Mouse (Mus musculus): ENCODE data around the gene Snx5. TPM values are rescaled to one million over a fixed set of nuclear protein-coding genes. Genes with fewer than 3 reads are reported as not detected.
A peak's percentile ranks its signal among the peaks of the same experiment; 100 is the strongest.

Gene Snx5
- polyA plus RNA-seq, 1 experiment from 2014 or later, result 105 TPM

DNA sequence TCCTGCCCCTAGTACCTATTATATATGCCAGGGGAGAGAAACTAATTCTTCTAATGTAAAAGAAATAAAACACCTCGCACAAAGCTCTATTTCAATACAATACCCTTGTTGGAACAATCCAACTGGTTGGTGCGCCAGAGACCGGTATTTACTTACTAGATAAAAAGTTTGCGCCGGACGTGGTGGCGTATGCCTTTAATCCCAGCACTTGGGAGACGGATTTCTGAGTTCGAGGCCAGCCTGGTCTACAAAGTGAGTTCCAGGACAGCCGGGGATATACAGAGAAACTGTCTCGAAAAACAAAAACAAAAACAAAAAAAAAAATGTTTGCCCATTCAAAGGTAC lies 1.4 kb downstream of the Snx5 start:
- Histone ChIP-seq H3K9ac (ENCODE audit: low read length) (peak overlapping the region; percentile 98), H3K4me2 (peak overlapping the region; percentile 69), H3K4me1 (ENCODE audit: control insufficient read depth, insufficient read depth, low read length) (peaks cover 16% of the 10 kb centered on the region), H3K27me3 (ENCODE audit: control insufficient read depth, insufficient read depth, low read length) (no peaks in the 10 kb centered on the region), H3K9me3 (ENCODE audit: control insufficient read depth, low read length) (no peaks in the 10 kb centered on the region), H3K27ac (ENCODE audit: low read depth, low read length) (no peak overlapping the region), H3K4me3 (ENCODE audit: low read depth, low read length) (peak overlapping the region; percentile 88), H3K36me3 (ENCODE audit: control insufficient read depth, insufficient read depth, low read length) (no peaks in the 10 kb centered on the region; the same call in 1 of the 2 replicates)
- no peak for ATAC-seq (ENCODE audit: low FRiP score)
- under 1% methylated on average over 11 of the region's 11 CpGs for WGBS
- DNase-seq (ENCODE audit: low spot score, missing footprints), result no peak

DNA sequence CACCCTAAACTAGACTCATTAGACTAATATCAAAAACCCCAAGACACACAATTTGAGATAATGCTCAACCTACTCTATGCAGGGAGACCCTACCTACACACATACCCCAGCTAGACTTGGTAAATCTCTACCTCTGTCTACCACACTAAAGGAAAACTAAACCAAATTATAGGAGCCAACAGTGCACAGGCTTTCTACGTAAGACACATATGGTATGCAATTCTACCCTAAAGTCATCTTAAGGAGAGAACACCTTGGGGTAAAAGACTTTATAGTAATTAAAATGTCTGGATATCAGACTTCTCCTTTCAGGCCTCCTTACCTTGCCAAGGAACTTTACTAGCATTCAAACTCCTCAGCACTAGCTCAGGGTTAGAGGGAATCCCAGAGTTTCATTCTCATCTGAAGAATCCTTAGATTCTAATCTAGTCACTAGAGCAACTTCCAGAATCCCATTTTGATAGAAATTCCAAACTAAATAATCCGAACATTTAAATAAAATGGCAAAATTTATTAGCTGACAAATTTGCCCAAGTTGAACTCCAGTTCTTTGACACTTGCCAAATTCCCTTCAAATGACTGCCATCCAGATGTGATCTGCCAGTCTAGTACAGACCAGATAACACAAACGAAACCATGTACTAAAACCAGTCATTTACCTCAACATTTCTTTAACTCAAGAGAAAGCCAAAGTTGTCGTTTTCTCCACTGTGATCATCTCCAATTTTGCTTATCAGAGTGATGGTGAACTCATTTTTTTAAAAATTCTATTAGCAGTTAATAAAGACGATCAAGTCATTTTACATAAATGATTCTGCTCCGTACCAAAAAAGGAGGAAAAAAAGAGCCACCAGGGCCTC lies 2.0 kb downstream of the Snx5 start:
- Histone ChIP-seq H3K4me3 (ENCODE audit: low read depth, low read length) (peak overlapping the region; percentile 88), H3K36me3 (ENCODE audit: control insufficient read depth, insufficient read depth, low read length) (no peaks in the 10 kb centered on the region; the same call in 1 of the 2 replicates), H3K27ac (ENCODE audit: low read depth, low read length) (no peak overlapping the region), H3K4me1 (ENCODE audit: control insufficient read depth, insufficient read depth, low read length) (peaks cover 16% of the 10 kb centered on the region), H3K4me2 (peak overlapping the region; percentile 69), H3K9ac (ENCODE audit: low read length) (peak overlapping the region; percentile 98), H3K9me3 (ENCODE audit: control insufficient read depth, low read length) (no peaks in the 10 kb centered on the region), H3K27me3 (ENCODE audit: control insufficient read depth, insufficient read depth, low read length) (no peaks in the 10 kb centered on the region)
- WGBS, result 7% methylated on average over 6 of the region's 6 CpGs
- no peak for ATAC-seq (ENCODE audit: low FRiP score)
- peak; percentile 82 for DNase-seq (ENCODE audit: low spot score, missing footprints)

DNA sequence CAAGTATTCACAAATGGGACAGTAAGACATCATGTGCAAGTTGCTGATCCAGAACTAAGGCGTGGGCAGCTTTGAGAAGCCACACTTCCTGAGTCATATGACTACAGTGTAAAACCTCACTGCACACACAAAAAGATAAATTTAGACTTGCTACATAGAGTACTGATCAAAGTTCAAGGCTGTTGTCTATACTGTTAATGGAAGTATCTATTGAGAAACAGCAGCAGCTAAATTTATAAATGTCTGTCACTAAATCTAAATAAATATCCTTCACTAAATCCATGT lies 3.0 kb downstream of the Snx5 start:
- Histone ChIP-seq H3K27ac (ENCODE audit: low read depth, low read length) (no peak overlapping the region), H3K4me2 (peak overlapping the region; percentile 69; the same call in 1 of the 2 replicates), H3K36me3 (ENCODE audit: control insufficient read depth, insufficient read depth, low read length) (no peaks in the 10 kb centered on the region; the same call in 1 of the 2 replicates), H3K9me3 (ENCODE audit: control insufficient read depth, low read length) (no peaks in the 10 kb centered on the region), H3K9ac (ENCODE audit: low read length) (no peak overlapping the region), H3K27me3 (ENCODE audit: control insufficient read depth, insufficient read depth, low read length) (no peaks in the 10 kb centered on the region), H3K4me3 (ENCODE audit: low read depth, low read length) (no peak overlapping the region), H3K4me1 (ENCODE audit: control insufficient read depth, insufficient read depth, low read length) (peaks cover 16% of the 10 kb centered on the region)
- DNase-seq (ENCODE audit: low spot score, missing footprints), result no peak
- no peak for ATAC-seq (ENCODE audit: low FRiP score)
- 49% methylated on average over 1 of the region's 1 CpGs for WGBS

DNA sequence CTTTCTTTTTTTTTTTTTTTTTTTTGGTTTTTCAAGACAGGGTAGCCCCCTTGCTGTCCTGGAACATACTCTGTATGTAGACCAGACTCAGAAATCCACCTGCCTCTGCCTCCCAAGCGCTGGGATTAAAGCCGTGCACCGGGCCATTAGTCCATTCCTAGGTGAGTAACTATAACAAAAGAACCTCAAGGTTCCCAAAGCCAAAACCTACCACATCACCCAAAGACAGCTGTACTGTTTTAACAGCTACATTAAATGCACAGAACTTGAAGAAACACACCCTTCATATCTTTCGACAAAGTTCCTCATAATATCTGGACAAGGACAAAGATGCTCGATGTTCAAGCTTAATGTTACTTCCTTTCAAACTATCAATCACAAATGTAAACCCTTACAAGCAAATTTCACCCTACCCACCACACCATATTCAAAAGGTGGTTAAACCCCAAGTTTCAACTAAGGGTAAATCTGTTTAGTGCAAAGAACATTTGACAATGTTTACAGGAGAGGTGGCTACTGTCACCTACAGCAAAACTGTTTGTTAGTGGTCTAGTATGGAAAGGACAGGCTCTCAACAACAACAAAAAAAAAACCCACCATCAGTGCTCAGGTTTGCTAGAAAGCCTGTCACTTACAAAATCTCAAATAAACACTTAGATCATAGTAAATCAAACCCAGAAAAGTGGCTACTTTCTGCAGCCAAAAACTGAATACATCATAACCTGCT lies 3.5 kb downstream of the Snx5 start:
- DNase-seq (ENCODE audit: low spot score, missing footprints) (peak; percentile 75), ATAC-seq (ENCODE audit: low FRiP score) (no peak)
- Histone ChIP-seq H3K36me3 (ENCODE audit: control insufficient read depth, insufficient read depth, low read length) (no peaks in the 10 kb centered on the region; the same call in 1 of the 2 replicates), H3K4me3 (ENCODE audit: low read depth, low read length) (no peak overlapping the region), H3K4me1 (ENCODE audit: control insufficient read depth, insufficient read depth, low read length) (peaks cover 16% of the 10 kb centered on the region), H3K9me3 (ENCODE audit: control insufficient read depth, low read length) (no peaks in the 10 kb centered on the region), H3K27ac (ENCODE audit: low read depth, low read length) (no peak overlapping the region), H3K4me2 (0 out of 2 replicates have a peak overlapping the region, but pooled peaks have one; percentile 69), H3K9ac (ENCODE audit: low read length) (no peak overlapping the region), H3K27me3 (ENCODE audit: control insufficient read depth, insufficient read depth, low read length) (no peaks in the 10 kb centered on the region)
- WGBS, result 56% methylated on average over 5 of the region's 5 CpGs

DNA sequence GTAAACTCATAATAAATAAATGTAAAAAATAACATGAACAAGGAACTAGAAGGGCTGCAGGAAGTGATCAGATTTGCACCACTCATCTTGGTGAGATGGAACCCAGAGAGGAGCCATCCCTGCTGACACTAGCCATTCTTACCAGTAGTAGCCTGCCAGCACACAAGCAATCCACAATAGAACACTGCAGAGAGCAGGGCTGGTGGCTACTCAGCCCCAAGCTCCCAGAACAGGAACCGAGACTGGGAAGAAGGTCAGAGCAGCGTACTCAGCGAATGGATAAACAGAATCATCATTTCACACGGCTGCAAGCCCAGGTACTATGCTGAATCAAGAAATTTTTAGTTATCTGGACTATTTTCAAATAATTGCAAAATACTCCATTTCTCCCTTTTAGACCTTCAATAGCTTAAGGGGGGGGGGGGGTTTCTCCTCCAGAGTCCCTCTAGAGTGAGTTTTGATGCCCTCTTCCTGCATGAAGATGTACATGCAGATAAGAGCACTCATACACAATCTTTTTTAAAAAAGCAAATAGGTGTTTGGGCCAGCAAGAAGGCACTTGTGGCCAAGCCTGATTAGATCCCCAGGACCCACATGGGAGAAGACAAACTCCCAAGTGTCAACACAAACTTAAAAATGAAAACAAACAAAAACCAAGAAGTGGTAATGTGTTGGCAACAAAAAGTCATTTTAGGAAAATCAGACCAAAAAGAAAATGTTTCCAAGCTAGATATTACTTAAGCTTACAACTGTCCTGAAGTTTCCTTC lies 4.6 kb downstream of the Snx5 start:
- H3K4me1 ChIP-seq (ENCODE audit: control insufficient read depth, insufficient read depth, low read length), result peaks cover 16% of the 10 kb centered on the region
- no peaks in the 10 kb centered on the region for H3K9me3 ChIP-seq (ENCODE audit: control insufficient read depth, low read length)
- WGBS, result 51% methylated on average over 4 of the region's 4 CpGs
- no peak overlapping the region for H3K27ac ChIP-seq (ENCODE audit: low read depth, low read length)
- no peak overlapping the region for H3K4me3 ChIP-seq (ENCODE audit: low read depth, low read length)
- H3K27me3 ChIP-seq (ENCODE audit: control insufficient read depth, insufficient read depth, low read length), result no peaks in the 10 kb centered on the region
- no peaks in the 10 kb centered on the region; the same call in 1 of the 2 replicates for H3K36me3 ChIP-seq (ENCODE audit: control insufficient read depth, insufficient read depth, low read length)
- no peak overlapping the region for H3K4me2 ChIP-seq
- no peak overlapping the region for H3K9ac ChIP-seq (ENCODE audit: low read length)
- DNase-seq (ENCODE audit: low spot score, missing footprints) (peak; percentile 72), ATAC-seq (ENCODE audit: low FRiP score) (no peak)

DNA sequence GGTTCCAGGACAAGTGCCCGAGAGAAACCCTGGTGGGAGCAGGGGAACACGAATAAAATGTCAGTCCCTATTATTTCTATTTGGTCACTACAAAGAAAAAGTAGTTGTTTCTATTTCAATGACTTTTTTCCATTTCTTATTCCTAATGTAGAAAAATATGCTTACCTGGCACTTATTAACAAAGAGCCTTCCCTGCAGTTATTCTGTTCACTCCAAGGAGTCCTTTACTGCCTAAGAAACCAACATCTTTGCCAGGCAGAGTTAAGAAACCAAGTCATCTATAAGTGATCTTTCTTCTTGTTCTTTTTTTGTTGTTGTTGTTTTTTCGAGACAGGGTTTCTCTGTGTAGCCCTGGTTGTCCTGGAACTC lies 5.6 kb downstream of the Snx5 start:
- Histone ChIP-seq H3K27ac (ENCODE audit: low read depth, low read length) (no peak overlapping the region), H3K27me3 (ENCODE audit: control insufficient read depth, insufficient read depth, low read length) (no peaks in the 10 kb centered on the region), H3K36me3 (ENCODE audit: control insufficient read depth, insufficient read depth, low read length) (peaks cover 3% of the 10 kb centered on the region; the same call in 1 of the 2 replicates), H3K9ac (ENCODE audit: low read length) (no peak overlapping the region), H3K4me1 (ENCODE audit: control insufficient read depth, insufficient read depth, low read length) (peaks cover 16% of the 10 kb centered on the region), H3K4me2 (no peak overlapping the region), H3K9me3 (ENCODE audit: control insufficient read depth, low read length) (no peaks in the 10 kb centered on the region), H3K4me3 (ENCODE audit: low read depth, low read length) (no peak overlapping the region)
- ATAC-seq (ENCODE audit: low FRiP score), result no peak
- 85% methylated on average over 3 of the region's 3 CpGs for WGBS
- no peak for DNase-seq (ENCODE audit: low spot score, missing footprints)

DNA sequence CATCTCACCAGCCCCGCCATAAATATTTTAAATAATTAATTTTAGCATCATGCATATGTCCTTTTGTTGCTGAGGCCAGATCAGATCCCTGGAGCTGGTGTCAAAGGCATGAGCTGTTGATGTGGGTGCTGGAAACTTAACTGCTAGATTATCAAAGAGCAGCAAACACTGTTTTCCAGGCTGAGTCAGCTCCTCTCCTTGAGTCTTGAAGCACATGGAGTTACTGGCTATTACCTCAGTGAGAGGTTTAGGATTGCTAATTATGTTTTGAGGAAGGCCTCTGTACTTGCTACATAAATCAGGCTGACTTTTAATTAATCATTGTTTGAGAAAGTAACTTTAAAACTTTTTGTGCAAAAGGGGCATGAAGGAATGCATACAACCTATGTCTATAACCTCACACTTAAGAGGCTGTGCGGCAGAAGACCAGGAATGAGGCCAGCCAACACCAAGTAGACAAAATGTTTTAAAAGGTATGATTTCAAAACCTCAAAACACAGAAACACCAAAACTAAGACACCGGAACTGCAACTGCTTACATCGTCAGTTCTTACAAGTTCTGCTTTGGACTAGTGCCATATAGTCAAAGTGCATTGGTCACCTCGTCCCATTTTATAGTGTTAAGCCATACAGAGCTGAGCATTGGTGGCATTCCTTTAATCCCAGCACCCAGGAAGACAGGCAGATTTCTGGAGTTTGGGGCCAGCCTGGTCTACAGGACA lies 6.1 kb downstream of the Snx5 start:
- H3K27ac ChIP-seq (ENCODE audit: low read depth, low read length), result no peak overlapping the region
- no peaks in the 10 kb centered on the region for H3K27me3 ChIP-seq (ENCODE audit: control insufficient read depth, insufficient read depth, low read length)
- H3K4me1 ChIP-seq (ENCODE audit: control insufficient read depth, insufficient read depth, low read length), result peaks cover 16% of the 10 kb centered on the region
- H3K36me3 ChIP-seq (ENCODE audit: control insufficient read depth, insufficient read depth, low read length), result peaks cover 3% of the 10 kb centered on the region; the same call in 1 of the 2 replicates
- ATAC-seq (ENCODE audit: low FRiP score) (no peak), DNase-seq (ENCODE audit: low spot score, missing footprints) (no peak)
- H3K9ac ChIP-seq (ENCODE audit: low read length), result no peak overlapping the region
- H3K9me3 ChIP-seq (ENCODE audit: control insufficient read depth, low read length), result no peaks in the 10 kb centered on the region
- WGBS, result 87% methylated on average over 5 of the region's 5 CpGs
- no peak overlapping the region for H3K4me3 ChIP-seq (ENCODE audit: low read depth, low read length)
- H3K4me2 ChIP-seq, result no peak overlapping the region

DNA sequence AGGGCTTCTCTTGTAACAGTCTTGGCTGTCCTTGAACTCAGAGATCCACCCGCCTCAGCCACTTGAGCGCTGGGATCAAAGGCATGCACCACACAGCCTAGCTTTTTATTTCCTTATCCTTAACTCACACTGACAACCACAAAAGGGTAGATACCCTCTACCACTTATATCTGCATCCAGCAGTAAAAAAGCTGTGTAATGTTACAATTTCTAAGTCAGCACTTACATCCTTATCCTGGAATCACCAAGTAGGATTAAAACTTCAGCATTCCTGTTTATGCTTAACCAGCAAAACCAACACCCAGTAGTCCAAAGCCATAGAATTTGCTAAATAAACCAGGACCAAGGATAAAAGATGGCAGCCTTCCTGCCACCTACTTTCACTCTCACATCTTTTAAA lies 7.9 kb downstream of the Snx5 start:
- ATAC-seq (ENCODE audit: low FRiP score), result no peak
- H3K36me3 ChIP-seq (ENCODE audit: control insufficient read depth, insufficient read depth, low read length), result peaks cover 11% of the 10 kb centered on the region
- H3K9me3 ChIP-seq (ENCODE audit: control insufficient read depth, low read length), result no peaks in the 10 kb centered on the region
- peaks cover 4% of the 10 kb centered on the region; the same call in 1 of the 2 replicates for H3K4me1 ChIP-seq (ENCODE audit: control insufficient read depth, insufficient read depth, low read length)
- no peak overlapping the region for H3K4me3 ChIP-seq (ENCODE audit: low read depth, low read length)
- H3K4me2 ChIP-seq, result no peak overlapping the region
- no peak overlapping the region for H3K27ac ChIP-seq (ENCODE audit: low read depth, low read length)
- H3K9ac ChIP-seq (ENCODE audit: low read length), result no peak overlapping the region
- no peaks in the 10 kb centered on the region for H3K27me3 ChIP-seq (ENCODE audit: control insufficient read depth, insufficient read depth, low read length)
- DNase-seq (ENCODE audit: low spot score, missing footprints), result no peak
- 85% methylated on average over 2 of the region's 2 CpGs for WGBS

Data from midbrain, embryonic 11.5 days (tissue).